Mouse (Mus musculus) intestine, postnatal 0 days (tissue): ENCODE data around the gene Eef1akmt3. TPM values are rescaled to one million over a fixed set of nuclear protein-coding genes. Genes with fewer than 3 reads are reported as not detected.

Experiments
- ATAC-seq: fragments of 200-750 bp; cut with Nextera tagmentation; 2 replicates; pipeline ENCODE4 v1.8.0; 2017; ENCODE audit warnings: mild to moderate bottlenecking, moderate TSS enrichment, moderate library complexity
- H3K27ac ChIP-seq: fragments of 300-500 bp; sonication (generic); 2 replicates; pipeline ENCODE4 v1.5.1; 2014; ENCODE audit warnings: mild to moderate bottlenecking, low read depth, low read length, moderate library complexity
- H3K27me3 ChIP-seq: fragments of 300-500 bp; sonication (generic); replicated peaks from 2 replicates; pipeline ENCODE4 v1.6.1; 2014; ENCODE audit warnings: low read length, mixed read lengths; ENCODE audit not compliant: control insufficient read depth, insufficient read depth
- H3K36me3 ChIP-seq: fragments of 300-500 bp; sonication (generic); 2 replicates; pipeline ENCODE4 v1.6.1; 2014; ENCODE audit warnings: mild to moderate bottlenecking, moderate library complexity; ENCODE audit not compliant: control insufficient read depth, insufficient read depth
- H3K4me1 ChIP-seq: fragments of 300-500 bp; sonication (generic); replicated peaks from 2 replicates; pipeline ENCODE4 v1.6.1; 2014; ENCODE audit warnings: antibody characterized with exemption, low read length, mixed read lengths; ENCODE audit not compliant: control insufficient read depth, insufficient read depth
- H3K4me2 ChIP-seq: fragments of 300-500 bp; sonication (generic); replicated peaks from 2 replicates; pipeline ENCODE4 v1.6.1; 2014; ENCODE audit warnings: low read depth, mild to moderate bottlenecking, moderate library complexity
- H3K4me3 ChIP-seq: fragments of 300-500 bp; sonication (generic); 2 replicates; pipeline ENCODE4 v1.5.1; 2014; ENCODE audit warnings: low read depth, low read length
- H3K9ac ChIP-seq: fragments of 300-500 bp; sonication (generic); 2 replicates; pipeline ENCODE4 v1.6.1; 2014; ENCODE audit warnings: mild to moderate bottlenecking, low read depth, low read length
- H3K9me3 ChIP-seq: fragments of 300-500 bp; sonication (generic); 2 replicates; pipeline ENCODE4 v1.6.1; 2016; ENCODE audit warnings: mixed run types; ENCODE audit not compliant: control insufficient read depth
- CTCF ChIP-seq: sonication (generic); IDR thresholded peaks from 2 replicates; pipeline ENCODE4 v1.5.1; 2016; ENCODE audit warnings: low read depth, mild to moderate bottlenecking, control low read depth, antibody characterized with exemption, moderate library complexity
- WGBS: fragments of 180-500 bp; shearing (Covaris S2); extraction: QIAGEN DNeasy Blood & Tissue Kit; methylation state at CpG from one replicate; pipeline ENCODE4 v1.1.7; 2014; 5-methylcytosine and 5-hydroxymethylcytosine counted together
- polyA plus RNA-seq: library from polyadenylated mRNA; unstranded; fragments of >200 nt; fragmentation: Nextera tagmentation; extraction: Ambion mirVana; gene quantifications from 2 replicates; pipeline ENCODE4 v1.2.1, GENCODE M21; 2015

The Eef1akmt3 gene
- polyA plus RNA-seq, 1 experiment from 2014 or later, result 0.17 TPM

DNA sequence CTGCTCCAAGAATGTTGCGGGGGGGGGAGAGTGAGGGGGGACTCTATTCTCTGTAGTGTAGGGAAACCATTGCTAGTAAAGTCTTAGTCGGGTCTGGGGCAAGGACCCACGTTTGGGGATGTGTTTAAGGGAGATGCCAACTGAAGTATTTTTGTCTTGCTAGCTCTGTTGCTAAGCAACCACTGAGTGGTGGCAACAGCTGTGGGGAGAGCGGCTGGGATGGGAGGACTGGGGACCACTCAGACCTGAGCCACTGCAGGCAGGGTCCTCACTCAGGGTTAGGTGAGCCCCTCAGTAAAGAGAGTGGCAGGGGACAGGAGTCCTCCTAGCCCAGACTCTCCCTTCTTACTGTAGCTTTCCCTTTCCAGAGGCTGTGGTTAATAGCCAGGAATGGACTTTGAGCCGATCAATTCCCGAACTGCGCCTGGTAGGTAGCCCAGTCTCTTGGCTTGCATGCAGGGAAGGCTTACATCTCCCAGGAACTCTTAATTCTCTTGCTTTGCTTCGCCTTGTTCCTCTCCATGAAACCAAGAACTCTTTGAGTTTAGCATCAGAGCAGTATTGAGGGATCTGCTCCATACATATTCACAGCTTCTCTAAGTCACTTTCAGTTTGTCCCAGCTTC is 40.8 kb upstream of the Eef1akmt3 start:
- peaks cover 74% of the 10 kb centered on the region for H3K27me3 ChIP-seq

DNA sequence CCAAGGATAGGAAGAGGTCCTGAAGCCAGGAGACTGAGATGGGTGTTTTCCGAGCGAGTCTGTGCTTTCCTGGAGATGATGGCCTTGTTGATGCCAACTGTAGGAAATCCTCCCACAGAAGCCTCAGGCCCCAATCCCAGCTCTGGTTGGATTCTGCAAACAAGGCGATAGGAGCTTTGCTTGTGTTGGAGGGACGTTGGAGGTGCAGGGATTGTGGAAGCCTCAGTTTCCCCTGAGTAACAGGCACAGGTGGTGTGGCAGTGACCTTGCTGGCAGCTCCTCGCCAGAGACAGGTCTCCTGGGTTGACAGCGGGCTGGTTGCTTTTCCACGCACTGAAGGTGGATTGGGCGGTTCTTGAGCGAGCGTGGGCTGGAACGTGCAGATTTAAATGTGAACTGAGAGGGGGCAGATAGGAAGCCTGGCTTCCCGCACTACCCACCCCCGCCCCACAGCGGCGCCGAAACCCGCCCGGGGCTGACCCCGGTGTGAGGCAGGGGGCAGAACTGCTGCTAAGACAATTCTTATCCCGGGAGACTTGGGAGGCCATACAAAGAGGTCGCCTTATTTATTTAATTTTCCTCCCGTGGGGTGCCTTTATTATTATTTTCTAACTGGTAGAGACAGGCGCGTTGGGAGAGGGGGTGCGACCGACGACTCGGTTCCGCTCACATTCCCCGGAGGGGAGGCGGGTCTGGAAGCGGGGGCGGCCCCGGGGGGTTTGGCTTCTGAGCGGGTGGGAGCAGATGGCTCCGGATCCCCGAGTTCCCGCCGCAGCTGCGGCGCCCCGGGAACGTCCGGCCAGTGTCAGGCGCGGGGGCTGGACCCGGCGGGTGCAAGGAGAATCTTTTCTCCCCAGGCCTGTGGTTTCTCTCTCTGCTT is 39.8 kb upstream of the Eef1akmt3 start:
- Histone ChIP-seq H3K27me3 (peaks cover 83% of the 10 kb centered on the region), H3K4me1 (peaks cover 5% of the 10 kb centered on the region; the same call in 1 of the 2 replicates), H3K4me3 (peak overlapping the region; percentile 30), H3K36me3 (no peaks in the 10 kb centered on the region), H3K9me3 (no peaks in the 10 kb centered on the region), H3K4me2 (peak overlapping the region; percentile 55), H3K27ac (no peak overlapping the region), H3K9ac (0 out of 2 replicates have a peak overlapping the region, but pooled peaks have one; percentile 11)
- TF ChIP-seq CTCF, result no peak
- no peak for ATAC-seq
- WGBS, result 7% methylated on average over 48 of the region's 48 CpGs

More for the DNA sequence above, 40.8 kb upstream of the Eef1akmt3 start:
- WGBS, result 30% methylated on average over 8 of the region's 8 CpGs
- 0 out of 2 replicates have a peak, but pooled peaks have one; percentile 15 for ATAC-seq
- H3K36me3 ChIP-seq, result no peaks in the 10 kb centered on the region
- no peak overlapping the region for H3K27ac ChIP-seq
- peak overlapping the region; percentile 55 for H3K4me2 ChIP-seq
- no peak overlapping the region for H3K9ac ChIP-seq
- H3K4me3 ChIP-seq, result no peak overlapping the region
- peaks cover 5% of the 10 kb centered on the region; the same call in 1 of the 2 replicates for H3K4me1 ChIP-seq
- H3K9me3 ChIP-seq, result no peaks in the 10 kb centered on the region
- no peak for TF ChIP-seq CTCF

DNA sequence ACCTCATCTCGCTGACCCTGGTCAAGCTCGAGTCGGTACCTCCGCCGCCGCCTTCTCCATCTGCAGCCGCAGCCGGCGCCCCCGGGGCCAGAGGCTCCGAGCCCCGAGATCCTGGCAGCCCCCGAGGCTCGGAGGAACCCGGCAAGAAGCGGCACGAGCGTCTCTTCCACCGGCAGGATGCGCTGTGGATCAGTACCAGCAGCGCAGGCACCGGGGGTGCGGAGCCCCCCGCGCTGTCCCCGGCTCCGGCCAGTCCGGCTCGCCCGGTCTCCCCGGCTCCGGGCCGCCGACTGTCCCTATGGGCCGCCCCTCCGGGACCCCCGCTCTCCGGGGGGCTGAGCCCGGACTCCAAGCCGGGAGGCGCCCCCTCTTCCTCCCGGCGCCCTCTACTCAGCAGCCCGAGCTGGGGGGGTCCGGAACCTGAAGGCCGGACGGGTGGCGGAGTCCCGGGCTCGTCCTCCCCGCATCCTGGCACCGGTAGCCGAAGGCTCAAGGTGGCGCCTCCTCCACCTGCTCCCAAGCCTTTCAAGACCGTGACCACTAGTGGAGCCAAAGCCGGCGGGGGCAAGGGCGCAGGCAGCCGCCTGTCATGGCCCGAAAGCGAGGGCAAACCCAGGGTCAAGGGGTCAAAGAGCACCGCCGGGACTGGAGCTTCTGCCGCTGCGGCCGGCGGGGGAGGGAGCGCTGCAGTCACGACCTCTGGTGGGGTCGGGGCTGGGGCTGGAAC is 38.5 kb upstream of the Eef1akmt3 start:
- Histone ChIP-seq H3K4me3 (peak overlapping the region; percentile 41), H3K4me2 (peak overlapping the region; percentile 71), H3K27me3 (peaks cover 85% of the 10 kb centered on the region), H3K36me3 (no peaks in the 10 kb centered on the region), H3K9ac (peak overlapping the region; percentile 11; the same call in 1 of the 2 replicates), H3K9me3 (no peaks in the 10 kb centered on the region), H3K27ac (no peak overlapping the region), H3K4me1 (peaks cover 5% of the 10 kb centered on the region; the same call in 1 of the 2 replicates)
- 3% methylated on average over 70 of the region's 70 CpGs for WGBS
- peak; percentile 49 for TF ChIP-seq CTCF
- ATAC-seq, result no peak

DNA sequence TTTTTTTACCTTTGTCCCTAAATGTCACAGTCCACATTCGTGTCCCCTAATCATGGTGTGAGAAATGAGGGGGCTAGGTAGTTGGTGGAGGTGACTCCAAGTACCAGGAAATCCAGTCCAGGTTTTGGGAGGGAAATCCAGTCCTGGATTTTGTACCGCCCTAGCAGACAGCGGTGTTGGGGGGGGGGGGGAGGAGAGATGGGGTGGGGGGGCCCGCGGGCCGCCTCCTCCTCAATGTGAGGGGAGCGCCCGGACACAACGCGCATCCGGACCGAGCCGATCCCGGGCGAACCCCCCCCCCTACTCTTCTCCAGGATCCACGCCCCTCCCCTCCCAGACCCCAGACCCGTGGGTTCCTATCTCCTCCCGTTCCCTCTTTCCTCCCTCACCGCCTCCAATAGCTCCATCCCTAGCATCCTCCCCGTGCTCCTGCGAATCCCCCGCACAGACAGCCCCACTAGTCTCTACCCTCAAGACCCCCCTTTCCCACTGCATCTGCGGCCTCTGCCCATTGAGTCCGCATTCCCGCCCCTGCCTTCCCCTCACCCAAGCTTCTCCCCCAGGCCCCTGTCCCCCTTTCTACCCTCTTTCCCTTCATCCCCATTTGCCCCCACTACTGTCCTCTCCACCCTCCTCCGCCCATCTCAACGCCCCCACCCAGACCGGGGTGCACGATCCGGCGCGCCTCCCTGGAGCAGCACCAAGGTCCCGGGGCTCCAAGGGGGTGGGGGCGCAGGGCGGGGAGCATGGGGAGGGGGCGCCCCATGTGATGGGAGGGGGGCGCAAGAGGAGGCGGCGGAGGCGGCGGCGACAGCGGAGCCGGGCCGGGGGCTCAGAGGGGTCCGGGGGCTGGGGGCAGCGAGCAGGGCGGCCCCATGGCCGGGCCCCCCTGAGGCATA is 37.6 kb upstream of the Eef1akmt3 start:
- WGBS, result 4% methylated on average over 44 of the region's 49 CpGs
- no peaks in the 10 kb centered on the region for H3K9me3 ChIP-seq
- TF ChIP-seq CTCF, result no peak
- peaks cover 5% of the 10 kb centered on the region; the same call in 1 of the 2 replicates for H3K4me1 ChIP-seq
- no peak overlapping the region for H3K27ac ChIP-seq
- peak overlapping the region; percentile 71 for H3K4me2 ChIP-seq
- ATAC-seq, result no peak
- peaks cover 77% of the 10 kb centered on the region for H3K27me3 ChIP-seq
- no peaks in the 10 kb centered on the region for H3K36me3 ChIP-seq
- H3K9ac ChIP-seq, result no peak overlapping the region
- peak overlapping the region; percentile 41 for H3K4me3 ChIP-seq

DNA sequence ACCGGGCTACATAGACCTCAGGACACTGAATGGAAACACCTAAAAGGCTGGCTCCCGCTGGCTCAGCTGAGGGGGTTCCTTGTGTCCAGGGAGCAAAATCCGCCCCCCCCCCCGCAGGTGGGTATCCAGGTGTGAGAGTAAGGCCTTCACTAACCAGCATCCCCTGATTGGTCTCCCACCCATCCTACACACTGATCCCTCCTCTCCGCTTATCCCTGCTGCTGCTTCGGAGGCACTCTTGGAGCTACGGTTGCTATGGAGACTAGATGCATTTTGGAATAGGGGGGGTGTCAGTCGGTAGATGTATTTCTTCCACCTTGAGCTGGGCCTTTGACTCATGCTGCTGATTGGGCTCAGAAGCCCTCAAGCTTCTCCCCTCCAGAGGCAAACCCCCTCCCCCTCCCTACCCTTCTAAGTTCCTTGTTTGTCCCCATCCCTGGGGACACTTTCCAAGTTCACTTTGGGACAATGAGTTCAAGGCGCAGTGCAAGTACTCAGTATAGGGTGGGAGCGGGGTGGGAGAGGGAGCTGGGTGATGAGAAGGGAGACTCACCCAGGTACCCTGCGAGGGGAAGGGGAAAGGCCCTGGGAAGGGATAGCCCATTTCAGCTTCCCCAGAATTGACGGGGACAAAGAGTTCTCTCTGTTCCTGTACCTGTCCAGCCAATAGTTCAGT is 36.8 kb upstream of the Eef1akmt3 start:
- no peak for ATAC-seq
- WGBS, result 5% methylated on average over 12 of the region's 12 CpGs
- peaks cover 5% of the 10 kb centered on the region; the same call in 1 of the 2 replicates for H3K4me1 ChIP-seq
- peak overlapping the region; percentile 41; the same call in 1 of the 2 replicates for H3K4me3 ChIP-seq
- peaks cover 69% of the 10 kb centered on the region for H3K27me3 ChIP-seq
- H3K9ac ChIP-seq, result no peak overlapping the region
- H3K4me2 ChIP-seq, result peak overlapping the region; percentile 71
- H3K36me3 ChIP-seq, result no peaks in the 10 kb centered on the region
- no peak overlapping the region for H3K27ac ChIP-seq
- TF ChIP-seq CTCF, result no peak
- no peaks in the 10 kb centered on the region for H3K9me3 ChIP-seq
